Comparison of ENCODE assay signal across 10 mouse cellular contexts in genomic region chr12:109393326-109393725, GRCm38 (mm10). TPM values are rescaled to one million over a fixed set of nuclear protein-coding genes. Genes with fewer than 3 reads are reported as not detected.
A peak's percentile ranks its signal among the peaks of the same experiment; 100 is the strongest.
DNase-seq lines count a peak whose midpoint lies in the region; ATAC-seq lines count a peak whose summit lies in the region.
"Had no signal": no experiment of that assay in that cellular context is flagged by ENCODE, and none has a peak within 500 bp of the region (broad histone marks: within the 10 kb centered on the region; RNA-seq: fewer than 3 reads in every experiment).

No protein-coding gene starts in this region.

- peaks cover 22% of the 10 kb centered on the region for H3K27me3 ChIP-seq in heart, embryonic 13.5 days (replicated peaks)
- no peaks in the 10 kb centered on the region for H3K27me3 ChIP-seq in forebrain, embryonic 15.5 days
- H3K27me3 ChIP-seq in midbrain, embryonic 10.5 days (ENCODE audit: low read depth, poor library complexity, severe bottlenecking): peaks cover 37% of the 10 kb centered on the region

- H3K9me3 ChIP-seq in heart, embryonic 13.5 days: no peaks in the 10 kb centered on the region
- no peaks in the 10 kb centered on the region for H3K9me3 ChIP-seq in forebrain, embryonic 15.5 days
- H3K9me3 ChIP-seq in midbrain, embryonic 10.5 days (replicated peaks): no peaks in the 10 kb centered on the region

- no peaks in the 10 kb centered on the region for H3K36me3 ChIP-seq in heart, embryonic 13.5 days
- no peaks in the 10 kb centered on the region for H3K36me3 ChIP-seq in forebrain, embryonic 15.5 days
- no peaks in the 10 kb centered on the region for H3K36me3 ChIP-seq in midbrain, embryonic 10.5 days

- H3K9ac ChIP-seq in heart, embryonic 13.5 days: no peak overlapping the region
- H3K9ac ChIP-seq in forebrain, embryonic 15.5 days (replicated peaks): no peak overlapping the region

- H3K4me3 ChIP-seq in heart, embryonic 13.5 days: no peak overlapping the region
- H3K4me3 ChIP-seq in forebrain, embryonic 15.5 days: 0 out of 2 replicates have a peak overlapping the region, but pooled peaks have one; percentile 5
- peak overlapping the region; percentile 33; the same call in 1 of the 2 replicates for H3K4me3 ChIP-seq in midbrain, embryonic 10.5 days
- H3K4me3 ChIP-seq: myocyte had no signal

- no peak for DNase-seq in heart, postnatal 10 days
- peak; percentile 79 for DNase-seq in brain, adult 2 months (ENCODE audit: low read depth, low spot score)
- DNase-seq in midbrain, embryonic 10.5 days (ENCODE audit: low spot score): no peak
- no peak for DNase-seq in layer of hippocampus, adult 9-11 months
- DNase-seq in thymus, postnatal 36 days: no peak

- 48% methylated on average over 8 of the region's 8 CpGs for WGBS in heart, embryonic 13.5 days
- WGBS in forebrain, embryonic 15.5 days: 7% methylated on average over 8 of the region's 8 CpGs
- WGBS in midbrain, embryonic 10.5 days: 52% methylated on average over 8 of the region's 8 CpGs

- peaks cover 27% of the 10 kb centered on the region for H3K4me1 ChIP-seq in heart, embryonic 13.5 days
- H3K4me1 ChIP-seq in forebrain, embryonic 15.5 days: peaks cover 25% of the 10 kb centered on the region
- H3K4me1 ChIP-seq in midbrain, embryonic 10.5 days: peaks cover 37% of the 10 kb centered on the region

- intact Hi-C loops in heart, postnatal 10 days (cut with DNase I): loop anchor here (1.0 to 2.0 kb wide), 2 partner anchors 441 to 490 kb away; no protein-coding TSS in a partner anchor

- no peak overlapping the region for H3K27ac ChIP-seq in heart, embryonic 13.5 days (replicated peaks)
- H3K27ac ChIP-seq in forebrain, embryonic 15.5 days (replicated peaks): peak overlapping the region; percentile 75
- peak overlapping the region; percentile 67; the same call in 1 of the 2 replicates for H3K27ac ChIP-seq in midbrain, embryonic 10.5 days (replicated peaks)
- H3K27ac ChIP-seq: kidney, postnatal 0 days had no signal

- peak overlapping the region; percentile 40 for H3K4me2 ChIP-seq in heart, embryonic 13.5 days
- H3K4me2 ChIP-seq in forebrain, embryonic 15.5 days (replicated peaks): peak overlapping the region; percentile 36

- ATAC-seq in heart, embryonic 13.5 days (ENCODE audit: extremely low read depth, insufficient number of reproducible peaks, low FRiP score, low TSS enrichment): no peak
- ATAC-seq in forebrain, embryonic 15.5 days (replicated peaks): peak; percentile 61
- ATAC-seq in megakaryocyte, adult 5-6 weeks (ENCODE audit: poor library complexity, severe bottlenecking): no peak

RNA-seq across cellular contexts. Expression of gene Dlk1, which starts 59.3 kb away (rescaled TPM):
- polyA plus RNA-seq in heart, embryonic 13.5 days (2015; fragmentation: Nextera tagmentation; extraction: Ambion mirVana): 103 and 130 TPM in 2 replicates
- total RNA-seq in heart, postnatal 10 days (2021): 10 to 100 TPM; 17.2 to 17.7 TPM
- 29.7 and 48.5 TPM in 2 replicates for polyA plus RNA-seq in forebrain, embryonic 15.5 days (2015; fragmentation: Nextera tagmentation; extraction: Ambion mirVana)
- polyA plus RNA-seq in midbrain, embryonic 10.5 days (2016; fragmentation: Nextera tagmentation; extraction: Ambion mirVana): 107 and 118 TPM in 2 replicates
- not detected in 2 replicates for total RNA-seq in megakaryocyte, adult 5-6 weeks (2015)
- total RNA-seq in megakaryocyte, adult 5-6 weeks (2017): not detected in 2 replicates
- polyA plus RNA-seq: myocyte had no signal
